Mouse (Mus musculus) neutrophil, adult 5-6 weeks (primary cell): Measurements from ENCODE around the gene Slc22a7. TPM values are rescaled to one million over a fixed set of nuclear protein-coding genes. Genes with fewer than 3 reads are reported as not detected.
A peak's percentile ranks its signal among the peaks of the same experiment; 100 is the strongest.

Source experiments
- ATAC-seq: fragments of 151-379, 151-347 bp; 2 replicates; pipeline ENCODE4 v1.8.0; 2017; ENCODE audit warnings: mild to moderate bottlenecking, moderate TSS enrichment; ENCODE audit not compliant: insufficient number of reproducible peaks, poor library complexity, low FRiP score, severe bottlenecking; ENCODE audit errors: extremely low read depth
- total RNA-seq: library from RNA; stranded (forward); fragments of 200-1000 nt; gene quantifications from 2 replicates; pipeline ENCODE4 v1.2.3, GENCODE M21; 2017

Gene Slc22a7
- total RNA-seq, 1 experiment from 2014 or later = not detected

GRCm38 (mm10) chr17:46444839-46445579 is 6.8 kb upstream of the Slc22a7 start:
- no peak for ATAC-seq

DNA sequence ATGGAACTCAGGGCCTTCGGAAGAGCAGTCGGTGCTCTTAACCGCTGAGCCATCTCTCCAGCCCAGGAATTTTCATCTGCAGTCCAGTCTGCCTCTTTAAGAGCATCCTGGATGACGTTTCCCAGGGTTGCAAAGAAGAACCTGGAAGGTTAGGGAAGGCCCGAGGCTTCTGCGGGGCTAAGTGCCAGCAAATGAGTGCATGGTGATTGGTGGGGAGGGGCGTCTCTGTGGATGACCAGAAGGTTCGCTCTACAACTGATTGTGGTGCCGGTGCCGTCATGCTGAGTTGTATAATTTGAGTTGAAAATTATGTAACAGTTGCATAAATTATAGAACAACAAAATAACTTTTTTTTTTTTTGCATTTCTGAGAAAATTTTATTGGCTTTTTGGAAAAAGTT is 919 bp upstream of the Slc22a7 start:
- no peak for ATAC-seq

- peak; percentile 16; the same call in 1 of the 2 replicates for ATAC-seq
Observed at GRCm38 (mm10) chr17:46436672-46437366, 1.4 kb downstream of the Slc22a7 start.

- no peak for ATAC-seq
Observed at GRCm38 (mm10) chr17:46433627-46434026, 4.6 kb downstream of the Slc22a7 start.

DNA sequence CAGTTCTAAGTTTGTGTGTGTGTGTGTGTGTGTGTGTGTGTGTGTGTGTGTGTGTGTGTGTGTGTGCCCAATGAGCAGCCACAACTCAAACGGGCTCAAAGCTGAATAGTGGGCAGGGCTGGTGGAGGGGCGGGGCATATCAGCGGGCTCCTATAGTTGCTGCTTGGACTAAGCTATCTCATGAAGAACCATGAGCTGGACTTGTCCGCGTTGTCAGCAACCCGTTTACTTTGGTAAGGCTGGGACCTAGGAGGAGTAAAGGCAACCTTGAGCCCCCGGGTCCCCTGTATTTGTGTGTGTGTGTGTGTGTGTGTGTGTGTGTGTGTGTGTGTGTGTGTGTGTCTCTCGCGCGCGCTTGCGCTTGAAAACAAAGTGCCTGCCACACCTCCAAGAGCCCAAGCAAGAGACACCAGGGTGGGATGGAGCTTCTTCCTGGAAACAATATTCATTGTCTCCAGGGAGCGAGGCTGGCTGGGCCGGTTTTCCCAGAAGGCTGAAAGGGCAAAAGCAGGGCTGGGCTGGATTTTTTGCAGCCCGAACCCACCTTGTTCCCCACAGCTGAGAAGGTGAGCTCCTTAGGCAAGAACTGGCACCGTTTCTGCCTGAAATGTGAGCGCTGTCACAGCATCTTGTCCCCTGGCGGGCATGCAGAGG is 9.4 kb downstream of the Slc22a7 start, which contains the start of gene Crip3:
TSS of gene Crip3 (plus strand) at position 166 of the 654 bp plus-strand sequence.
- no peak for ATAC-seq

GRCm38 (mm10) chr17:46426496-46426895 is 11.8 kb downstream of the Slc22a7 start:
- no peak for ATAC-seq

DNA sequence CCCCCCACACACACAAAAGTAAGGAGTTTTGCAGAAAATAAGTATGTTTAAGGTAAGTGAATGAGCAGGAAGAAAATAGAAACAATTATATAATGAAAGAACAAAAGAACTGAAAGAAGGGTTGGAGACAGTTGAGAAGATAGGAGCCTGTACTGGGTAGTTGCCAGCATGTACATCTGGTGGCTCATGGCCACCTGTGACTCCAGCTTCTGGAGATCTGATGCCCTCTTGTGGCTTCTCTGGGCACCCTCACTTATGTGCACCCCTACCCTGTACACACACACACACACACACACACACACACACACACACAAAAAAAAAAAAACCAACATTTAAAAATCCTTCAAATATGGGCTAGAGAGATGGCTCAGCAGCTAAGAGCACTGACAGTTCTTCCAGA is 18.5 kb downstream of the Slc22a7 start:
- ATAC-seq = no peak

DNA sequence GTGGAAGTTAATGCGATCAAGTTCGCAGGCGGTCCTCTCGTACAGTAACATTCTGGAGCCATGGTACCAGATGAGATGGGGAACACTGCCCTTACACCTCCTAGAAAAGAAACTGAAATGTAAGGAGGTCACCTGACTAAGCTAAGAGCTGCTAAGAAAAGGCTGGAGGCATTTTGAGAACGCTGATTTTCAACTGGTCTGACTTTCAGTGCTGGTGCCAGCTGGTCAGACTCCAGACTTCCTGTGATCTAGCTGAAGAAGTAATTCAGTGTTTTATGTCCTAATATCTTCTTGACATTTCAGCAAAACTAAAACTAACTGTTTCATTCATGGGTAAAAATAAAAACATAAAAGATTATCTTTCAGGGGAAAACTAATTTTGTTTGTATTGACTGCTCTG is 19.6 kb downstream of the Slc22a7 start:
- no peak for ATAC-seq

- ATAC-seq = no peak
Observed at GRCm38 (mm10) chr17:46408478-46408877, 29.8 kb downstream of the Slc22a7 start.

GRCm38 (mm10) chr17:46394631-46395030 is 43.6 kb downstream of the Slc22a7 start:
- ATAC-seq = no peak

- ATAC-seq = peak; percentile 61; the same call in 1 of the 2 replicates
Observed at GRCm38 (mm10) chr17:46393012-46393411, 45.2 kb downstream of the Slc22a7 start.

- ATAC-seq = peak; percentile 81
Observed at GRCm38 (mm10) chr17:46388200-46388599, 50.1 kb downstream of the Slc22a7 start.

GRCm38 (mm10) chr17:46384061-46384801 is 54.0 kb downstream of the Slc22a7 start:
- ATAC-seq = no peak

GRCm38 (mm10) chr17:46383294-46384060 is 54.8 kb downstream of the Slc22a7 start, which contains the start of gene Zfp318:
TSS of gene Zfp318 (plus strand) at chr17:46383731.
- ATAC-seq = peak; percentile 60

Other genes starting within 250 kb of the Slc22a7 start
- gene Polh, start 235.8 kb downstream of the Slc22a7 start, total RNA-seq = 13.2 and 14.4 TPM in 2 replicates
- 30.9 and 37.5 TPM in 2 replicates for gene Xpo5, start 235.7 kb downstream of the Slc22a7 start, total RNA-seq
- gene Polr1c, start 190.4 kb downstream of the Slc22a7 start, total RNA-seq = 23.3 and 25.4 TPM in 2 replicates
- gene Yipf3, start 190.4 kb downstream of the Slc22a7 start, total RNA-seq = 59.1 and 61.4 TPM in 2 replicates
- gene Lrrc73, start 184.9 kb downstream of the Slc22a7 start, total RNA-seq = 0.74 and 1.3 TPM in 2 replicates
- 17.2 and 17.8 TPM in 2 replicates for gene Tjap1, start 155.4 kb downstream of the Slc22a7 start, total RNA-seq
- gene Dlk2, start 141.0 kb downstream of the Slc22a7 start, total RNA-seq = not detected in 2 replicates
- 3.1 and 3.4 TPM in 2 replicates for gene Abcc10, start 110.1 kb downstream of the Slc22a7 start, total RNA-seq
- gene Zfp318, start 54.7 kb downstream of the Slc22a7 start, total RNA-seq = 216 and 260 TPM in 2 replicates
- gene Crip3, start 9.5 kb downstream of the Slc22a7 start, total RNA-seq = 2.3 and 4.3 TPM in 2 replicates
- 2.2 and 2.3 TPM in 2 replicates for gene Ttbk1, start 49.2 kb upstream of the Slc22a7 start, total RNA-seq
- not detected in 2 replicates for gene Dnph1, start 58.3 kb upstream of the Slc22a7 start, total RNA-seq
- gene Cul9, start 107.9 kb upstream of the Slc22a7 start, total RNA-seq = 5.5 and 7.9 TPM in 2 replicates
- gene Srf, start 117.7 kb upstream of the Slc22a7 start, total RNA-seq = 30.5 and 37.6 TPM in 2 replicates
- gene Ptk7, start 191.0 kb upstream of the Slc22a7 start, total RNA-seq = not detected in 2 replicates
- 30.7 and 31.0 TPM in 2 replicates for gene Klc4, start 207.6 kb upstream of the Slc22a7 start, total RNA-seq
- 27.3 and 37.8 TPM in 2 replicates for gene Mrpl2, start 207.8 kb upstream of the Slc22a7 start, total RNA-seq
- gene Cul7, start 211.9 kb upstream of the Slc22a7 start, total RNA-seq = 5.2 and 7.9 TPM in 2 replicates
- 33.6 and 34.3 TPM in 2 replicates for gene Rrp36, start 235.9 kb upstream of the Slc22a7 start, total RNA-seq
- 62.5 and 68.0 TPM in 2 replicates for gene Mea1, start 240.3 kb upstream of the Slc22a7 start, total RNA-seq
- gene Klhdc3, start 242.5 kb upstream of the Slc22a7 start, total RNA-seq = 26.7 and 26.9 TPM in 2 replicates